Mouse (Mus musculus): ENCODE results near the gene Itga9.

Itga9 gene

GRCm38 (mm10) chr9:118602576-118602975 is 3.9 kb upstream of the Itga9 start:
- in situ Hi-C loops (cut with MboI, MseI) = loop anchor here in 1 of 2 experiments (5.0 kb wide), 1 partner anchor 755 kb away; the partner anchor contains the start of gene Xylb

GRCm38 (mm10) chr9:118606817-118607371 is 404 bp downstream of the Itga9 start:
- in situ Hi-C loops (cut with MboI, MseI) = loop anchor here (5.0 kb wide), 2 partner anchors 260 to 270 kb away; no protein-coding TSS in a partner anchor

GRCm38 (mm10) chr9:118607701-118608401 is 1.4 kb downstream of the Itga9 start:
- in situ Hi-C loops (cut with MboI, MseI) = loop anchor here (5.0 kb wide), 2 partner anchors 259 to 269 kb away; no protein-coding TSS in a partner anchor

GRCm38 (mm10) chr9:118608556-118608955 is 2.1 kb downstream of the Itga9 start:
- in situ Hi-C loops (cut with MboI, MseI) = loop anchor here (5.0 kb wide), 2 partner anchors 259 to 269 kb away; no protein-coding TSS in a partner anchor

- in situ Hi-C loops (cut with MboI, MseI) = no loop called here
Observed at GRCm38 (mm10) chr9:118610060-118610459, 3.6 kb downstream of the Itga9 start.

- in situ Hi-C loops (cut with MboI, MseI) = no loop called here
Observed at GRCm38 (mm10) chr9:118611111-118611541, 4.6 kb downstream of the Itga9 start.

- in situ Hi-C loops (cut with MboI, MseI) = no loop called here
Observed at GRCm38 (mm10) chr9:118611958-118612581, 5.6 kb downstream of the Itga9 start.

GRCm38 (mm10) chr9:118617237-118617636 is 10.7 kb downstream of the Itga9 start:
- in situ Hi-C loops (cut with MboI, MseI) = no loop called here

- in situ Hi-C loops (cut with MboI, MseI) = no loop called here
Observed at GRCm38 (mm10) chr9:118618732-118619250, 12.3 kb downstream of the Itga9 start.

- in situ Hi-C loops (cut with MboI, MseI) = no loop called here
Observed at GRCm38 (mm10) chr9:118620807-118621206, 14.3 kb downstream of the Itga9 start.

GRCm38 (mm10) chr9:118621691-118622090 is 15.2 kb downstream of the Itga9 start:
- in situ Hi-C loops (cut with MboI, MseI) = no loop called here

- in situ Hi-C loops (cut with MboI, MseI) = no loop called here
Observed at GRCm38 (mm10) chr9:118622376-118623166, 16.1 kb downstream of the Itga9 start.

GRCm38 (mm10) chr9:118623483-118623882 is 17.0 kb downstream of the Itga9 start:
- in situ Hi-C loops (cut with MboI, MseI) = no loop called here

GRCm38 (mm10) chr9:118624146-118624545 is 17.7 kb downstream of the Itga9 start:
- in situ Hi-C loops (cut with MboI, MseI) = no loop called here

GRCm38 (mm10) chr9:118629763-118630379 is 23.4 kb downstream of the Itga9 start:
- in situ Hi-C loops (cut with MboI, MseI) = no loop called here

GRCm38 (mm10) chr9:118631775-118632757 is 25.6 kb downstream of the Itga9 start:
- in situ Hi-C loops (cut with MboI, MseI) = no loop called here

GRCm38 (mm10) chr9:118632758-118633143 is 26.3 kb downstream of the Itga9 start:
- in situ Hi-C loops (cut with MboI, MseI) = no loop called here

- in situ Hi-C loops (cut with MboI, MseI) = no loop called here
Observed at GRCm38 (mm10) chr9:118638642-118639210, 32.2 kb downstream of the Itga9 start.

- in situ Hi-C loops (cut with MboI, MseI) = no loop called here
Observed at GRCm38 (mm10) chr9:118645698-118646355, 39.3 kb downstream of the Itga9 start.
